Mouse (Mus musculus) left cerebral cortex, adult 9 months (tissue): Measurements from ENCODE around the gene Pomp.
A peak's percentile ranks its signal among the peaks of the same experiment; 100 is the strongest.
"Not testable (repeated sequence)": the region's sequence is repeated elsewhere in the genome, so short reads cannot be mapped to it uniquely, and the experiment has no call there.

ENCODE experiments used
- DNase-seq, 2 experiments: peaks; one replicate each; pipeline ENCODE4 v3.0.0; 2022; ENCODE audit warnings: low spot score in 2 of 2

Gene Pomp

GRCm38 (mm10) chr5:147860076-147860448 lies 199 bp upstream of the Pomp start:
- no peak for DNase-seq

DNA sequence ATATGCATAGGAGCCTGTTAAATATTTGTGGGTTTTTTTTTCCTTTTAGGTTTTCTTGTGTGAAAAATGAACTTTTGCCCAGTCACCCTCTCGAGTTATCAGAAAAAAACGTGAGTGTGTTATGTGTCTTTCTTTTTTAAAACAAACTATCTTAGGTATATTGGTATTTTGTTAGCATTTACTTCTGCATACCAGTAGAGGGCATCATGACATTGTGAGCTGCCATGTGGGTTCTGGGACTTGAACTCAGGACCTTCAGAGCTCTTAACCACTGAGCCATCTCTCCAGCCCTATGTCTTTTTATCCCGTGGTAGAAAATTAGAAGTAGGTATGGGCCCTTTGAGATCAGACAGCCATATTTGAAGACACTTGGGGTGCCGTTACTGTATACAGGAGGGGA lies 8.4 kb downstream of the Pomp start:
- DNase-seq, result no peak

DNA sequence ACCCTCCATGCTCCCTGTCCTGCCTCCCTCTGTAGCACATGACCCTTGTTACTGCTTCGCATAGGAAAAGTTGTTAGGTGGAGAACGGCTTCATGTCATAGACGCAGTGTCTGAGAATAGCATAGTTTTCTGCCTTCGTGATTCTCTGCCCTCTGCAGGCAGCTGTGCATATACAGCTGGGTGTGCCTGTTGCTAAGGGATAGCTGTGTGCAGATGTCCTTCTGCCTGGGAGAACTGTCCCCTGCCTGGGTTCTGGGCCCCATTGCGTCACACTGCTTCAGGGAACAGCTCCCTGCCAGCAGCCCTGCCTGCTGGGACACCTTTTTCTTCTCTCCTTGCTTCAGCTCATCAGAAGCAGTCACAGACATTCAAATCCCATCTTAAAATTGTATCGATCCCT lies 9.3 kb downstream of the Pomp start:
- no peak for DNase-seq

DNA sequence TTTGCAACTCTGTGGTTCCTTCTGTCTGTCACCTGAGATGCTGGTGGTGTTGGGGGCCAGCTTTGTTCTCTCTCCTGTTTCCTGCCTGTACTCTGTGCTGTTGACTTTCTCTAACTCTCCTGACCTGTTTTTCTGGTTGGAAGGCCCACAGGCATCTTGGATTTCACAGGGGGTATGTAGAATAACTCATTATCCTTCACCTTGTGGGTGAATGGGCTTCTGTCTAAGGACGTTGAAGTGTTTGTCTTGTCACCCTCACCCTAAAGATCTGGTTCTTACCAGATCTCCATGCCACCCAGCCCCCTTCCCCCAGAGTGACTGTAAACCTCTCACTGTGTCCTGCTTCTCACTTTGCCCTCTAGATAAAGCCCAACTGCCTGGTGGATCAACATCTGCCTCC lies 10.0 kb downstream of the Pomp start:
- no peak for DNase-seq

- no peak for DNase-seq
Observed at GRCm38 (mm10) chr5:147871091-147871820, 11.0 kb downstream of the Pomp start.

GRCm38 (mm10) chr5:147874491-147875065 lies 14.3 kb downstream of the Pomp start:
- no peak for DNase-seq

DNA sequence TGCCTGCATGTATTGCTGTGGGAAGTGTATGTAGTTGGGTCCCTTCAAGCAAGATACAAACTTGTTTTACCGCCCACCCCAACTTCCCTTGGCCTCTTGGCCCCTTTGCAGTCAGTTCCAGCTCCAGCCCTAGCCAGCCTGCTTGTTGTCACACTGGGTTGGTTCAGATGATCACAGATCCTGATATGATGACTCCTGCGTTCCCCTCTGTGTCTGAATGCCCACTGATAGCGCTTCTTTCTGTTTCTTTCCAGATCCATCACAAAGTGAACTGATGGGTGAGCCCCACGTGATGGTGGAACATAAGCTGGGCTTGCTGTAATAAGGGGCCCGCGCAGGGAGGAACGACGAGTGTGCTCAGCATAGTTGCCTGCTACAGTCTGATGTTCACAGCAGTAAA lies 14.9 kb downstream of the Pomp start:
- no peak for DNase-seq

- DNase-seq, result no peak
Observed at GRCm38 (mm10) chr5:147877520-147877919, 17.3 kb downstream of the Pomp start.

GRCm38 (mm10) chr5:147879971-147880682 lies 19.9 kb downstream of the Pomp start:
- no peak for DNase-seq

- no peak for DNase-seq
Observed at GRCm38 (mm10) chr5:147883581-147883980, 23.3 kb downstream of the Pomp start.

- DNase-seq, result no peak
Observed at GRCm38 (mm10) chr5:147888313-147889297, 28.3 kb downstream of the Pomp start.

DNA sequence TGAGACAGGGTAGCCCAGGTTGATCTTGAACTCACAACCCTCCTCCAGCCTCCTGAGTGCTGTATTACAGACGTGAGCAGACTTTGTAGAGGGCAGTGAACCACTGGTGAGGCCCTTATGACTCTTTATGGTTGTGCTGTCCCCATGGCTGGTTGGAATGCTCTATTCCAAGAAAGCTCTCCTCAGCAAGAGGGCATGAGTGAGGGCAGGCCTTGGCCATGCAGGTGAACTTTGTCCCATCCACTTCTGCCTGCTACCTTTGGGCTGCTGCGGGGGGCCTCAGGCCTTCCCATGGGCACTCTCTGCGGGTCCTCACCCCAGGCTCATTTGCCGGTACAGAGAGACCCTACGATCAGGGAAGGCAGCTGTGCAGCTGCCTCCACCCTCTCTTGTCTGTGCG lies 32.5 kb downstream of the Pomp start:
- no peak for DNase-seq

DNA sequence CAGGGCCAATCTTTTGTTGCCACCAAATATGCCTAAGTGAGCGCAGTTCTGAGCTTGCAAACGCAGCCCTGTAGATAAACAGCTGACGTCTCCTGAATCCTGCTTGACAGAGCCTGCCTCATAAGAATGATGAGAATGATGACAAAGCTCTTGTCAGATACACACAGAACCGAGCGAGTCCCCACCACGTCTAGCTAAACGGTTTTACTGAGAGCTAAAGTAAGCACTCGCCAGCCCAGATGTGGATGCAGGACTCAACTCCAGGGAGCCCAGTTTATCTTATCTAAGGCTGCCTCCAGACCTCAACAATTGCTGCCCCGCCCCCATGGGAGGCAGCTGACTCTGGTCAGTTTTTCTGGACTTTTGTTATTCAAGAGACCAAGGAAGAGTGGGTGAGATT lies 32.9 kb downstream of the Pomp start:
- DNase-seq, result no peak

- DNase-seq, result no peak
Observed at GRCm38 (mm10) chr5:147893766-147894454, 33.6 kb downstream of the Pomp start.

GRCm38 (mm10) chr5:147894455-147895076 lies 34.3 kb downstream of the Pomp start, which contains the start of gene Slc46a3:
TSS of gene Slc46a3 (minus strand) at chr5:147894815.
- peak; percentile 79 to 96 for DNase-seq

- DNase-seq, result no peak
Observed at GRCm38 (mm10) chr5:147895436-147896198, 35.4 kb downstream of the Pomp start.

DNA sequence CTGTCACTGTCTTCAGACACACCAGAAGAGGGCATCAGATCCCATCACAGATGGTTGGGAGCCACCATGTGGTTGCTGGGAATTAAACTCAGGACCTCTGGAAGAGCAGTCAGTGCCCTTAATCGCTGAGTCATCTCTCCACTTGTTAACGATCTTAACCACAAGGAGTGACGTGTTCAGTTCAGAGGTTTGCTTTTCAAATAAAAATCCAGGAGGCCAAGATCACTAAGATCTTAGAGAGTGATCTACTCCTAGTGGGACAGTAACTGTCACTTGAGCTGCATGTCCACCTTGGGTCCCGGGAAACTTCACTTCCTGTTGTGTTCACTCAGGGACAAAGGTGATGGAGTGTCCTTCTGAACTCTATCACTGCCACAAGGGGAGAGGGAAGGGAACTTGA lies 36.2 kb downstream of the Pomp start:
- not testable (repeated sequence) for DNase-seq

- DNase-seq, result no peak
Observed at GRCm38 (mm10) chr5:147898254-147898653, 38.0 kb downstream of the Pomp start.

GRCm38 (mm10) chr5:147898968-147899549 lies 38.8 kb downstream of the Pomp start:
- DNase-seq, result no peak
